Mouse (Mus musculus): ENCODE measurements around the gene Fbxo46.

GRCm38 (mm10) chr7:19100290-19100689, 19.4 kb upstream of the Fbxo46 start:
- TF ChIP-seq POLR2A (IDR thresholded peaks at IDR 0.05; ENCODE audit: control insufficient read depth in 1 of 2, insufficient read depth in 1 of 2, low read depth in 1 of 2, low read length in 2 of 2, poor library complexity in 1 of 2) (no peak), MYC (IDR thresholded peaks at IDR 0.05; ENCODE audit: low read depth, low read length) (no peak), TCF12 (IDR thresholded peaks at IDR 0.05; ENCODE audit: low read depth, low read length) (no peak), GATA1 (IDR thresholded peaks at IDR 0.05; ENCODE audit: low read depth, low read length) (no peak)
